Mouse (Mus musculus) WW6 (cell line): Measurements from ENCODE around the gene Dnajb8.
A peak's percentile ranks its signal among the peaks of the same experiment; 100 is the strongest.

ENCODE experiments used
- DNase-seq: peaks from one replicate; pipeline ENCODE4 v3.0.0-alpha.2; 2013; ENCODE audit warnings: low read depth, low spot score

The Dnajb8 gene

GRCm38 (mm10) chr6:88221968-88222367 is at the start of gene Dnajb8:
Gene Dnajb8, plus strand, starts transcription at chr6:88222268.
- DNase-seq: no peak

GRCm38 (mm10) chr6:88174191-88174590 is 47.9 kb upstream of the Dnajb8 start:
- no peak for DNase-seq

- no peak for DNase-seq
Measured at GRCm38 (mm10) chr6:88174676-88175075, 47.4 kb upstream of the Dnajb8 start.

GRCm38 (mm10) chr6:88184671-88185070 is 37.4 kb upstream of the Dnajb8 start:
- no peak for DNase-seq

GRCm38 (mm10) chr6:88188148-88188547 is 33.9 kb upstream of the Dnajb8 start:
- no peak for DNase-seq

GRCm38 (mm10) chr6:88189312-88190042 is 32.6 kb upstream of the Dnajb8 start:
- peak; percentile 80 for DNase-seq

GRCm38 (mm10) chr6:88190043-88190309 is 32.1 kb upstream of the Dnajb8 start:
- no peak for DNase-seq

- no peak for DNase-seq
Measured at GRCm38 (mm10) chr6:88190310-88191023, 31.6 kb upstream of the Dnajb8 start.

GRCm38 (mm10) chr6:88191024-88191365 is 31.1 kb upstream of the Dnajb8 start:
- no peak for DNase-seq

- DNase-seq: no peak
Measured at GRCm38 (mm10) chr6:88191411-88192070, 30.5 kb upstream of the Dnajb8 start.

GRCm38 (mm10) chr6:88192756-88193155 is 29.3 kb upstream of the Dnajb8 start:
- DNase-seq: no peak

- DNase-seq: no peak
Measured at GRCm38 (mm10) chr6:88193433-88194052, 28.5 kb upstream of the Dnajb8 start, which contains the start of gene Gata2. Gene Gata2, plus strand, starts transcription at chr6:88193891.

GRCm38 (mm10) chr6:88194053-88194977 is 27.8 kb upstream of the Dnajb8 start:
- DNase-seq: no peak

GRCm38 (mm10) chr6:88194978-88195325 is 27.1 kb upstream of the Dnajb8 start:
- no peak for DNase-seq

- DNase-seq: no peak
Measured at GRCm38 (mm10) chr6:88196054-88196732, 25.9 kb upstream of the Dnajb8 start.

GRCm38 (mm10) chr6:88196733-88197312 is 25.2 kb upstream of the Dnajb8 start:
- DNase-seq: no peak

GRCm38 (mm10) chr6:88197313-88198069 is 24.6 kb upstream of the Dnajb8 start:
- no peak for DNase-seq

- DNase-seq: no peak
Measured at GRCm38 (mm10) chr6:88198070-88198940, 23.8 kb upstream of the Dnajb8 start.
